Mouse (Mus musculus) erythroblast, embryonic 14.5 days (primary cell): ENCODE data around the gene Krt34. TPM values are rescaled to one million over a fixed set of nuclear protein-coding genes. Genes with fewer than 3 reads are reported as not detected.

Source experiments
- H3K27me3 ChIP-seq: 2 replicates; pipeline ENCODE4 v1.6.1; 2012; ENCODE audit warnings: inconsistent platforms; ENCODE audit not compliant: control insufficient read depth
- H3K36me3 ChIP-seq: 2 replicates; pipeline ENCODE4 v1.6.1; 2012; ENCODE audit warnings: mild to moderate bottlenecking, inconsistent platforms; ENCODE audit not compliant: control insufficient read depth
- H3K4me1 ChIP-seq: 2 replicates; pipeline ENCODE4 v1.6.1; 2012; ENCODE audit warnings: inconsistent platforms; ENCODE audit not compliant: control insufficient read depth
- H3K4me3 ChIP-seq: replicated peaks from 2 replicates; pipeline ENCODE3; 2012; ENCODE audit warnings: moderate library complexity, mild to moderate bottlenecking, inconsistent platforms
- H3K9me3 ChIP-seq: 2 replicates; pipeline ENCODE4 v1.6.1; 2012; ENCODE audit warnings: low read length, inconsistent platforms, mixed read lengths; ENCODE audit not compliant: control insufficient read depth
- GATA1 ChIP-seq: IDR thresholded peaks from 2 replicates; pipeline ENCODE4 v1.6.1; 2012; ENCODE audit warnings: low read length, inconsistent platforms, mixed read lengths
- TAL1 ChIP-seq: IDR thresholded peaks from 3 replicates; pipeline ENCODE4 v1.6.1; 2012; ENCODE audit warnings: low read length, inconsistent platforms, mixed read lengths
- polyA plus RNA-seq: library from polyadenylated mRNA; stranded (reverse); fragments of >175 nt; gene quantifications from 2 replicates; pipeline ENCODE4 v1.2.3, GENCODE M21; 2012

The Krt34 gene
- polyA plus RNA-seq, 1 experiment = not detected

DNA sequence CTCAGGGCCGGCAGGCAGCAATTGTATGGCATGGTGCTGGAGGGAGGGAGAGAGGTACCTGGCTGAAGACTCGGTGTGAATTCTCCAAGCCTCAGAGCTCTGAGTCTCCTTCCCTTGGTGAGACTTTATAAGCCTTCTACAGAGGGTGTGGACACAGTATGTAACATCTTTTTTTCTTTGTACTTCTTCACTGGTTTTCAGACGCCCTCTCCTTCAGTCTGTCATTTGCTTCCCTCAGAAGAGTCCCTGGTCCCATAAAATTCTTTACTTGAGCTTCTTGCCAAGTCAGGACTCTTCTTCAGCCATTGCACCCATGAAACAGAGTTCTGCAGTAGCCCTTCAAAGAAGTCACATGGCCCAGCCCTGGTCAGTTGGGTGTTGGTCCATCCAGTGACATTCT, 9.1 kb upstream of the Krt34 start, which contains the start of gene Krt31:
Gene Krt31, minus strand, starts transcription at position 101 of the 400 bp plus-strand sequence.
- H3K27me3 ChIP-seq = no peaks in the 10 kb centered on the region
- no peaks in the 10 kb centered on the region for H3K36me3 ChIP-seq
- no peak for TF ChIP-seq TAL1
- no peak for TF ChIP-seq GATA1
- H3K9me3 ChIP-seq = peaks cover 10% of the 10 kb centered on the region
- no peaks in the 10 kb centered on the region for H3K4me1 ChIP-seq
- H3K4me3 ChIP-seq = no peak within 1 kb of the TSS

GRCm38 (mm10) chr11:100047193-100047592, 5.8 kb upstream of the Krt34 start:
- H3K9me3 ChIP-seq = peaks cover 5% of the 10 kb centered on the region
- H3K27me3 ChIP-seq = no peaks in the 10 kb centered on the region
- no peaks in the 10 kb centered on the region for H3K4me1 ChIP-seq
- no peak overlapping the region for H3K4me3 ChIP-seq
- TF ChIP-seq GATA1 = no peak
- no peak for TF ChIP-seq TAL1
- no peaks in the 10 kb centered on the region for H3K36me3 ChIP-seq

- TF ChIP-seq TAL1 (no peak), GATA1 (no peak)
- Histone ChIP-seq H3K27me3 (no peaks in the 10 kb centered on the region), H3K36me3 (no peaks in the 10 kb centered on the region), H3K4me3 (no peak overlapping the region), H3K4me1 (no peaks in the 10 kb centered on the region), H3K9me3 (peaks cover 5% of the 10 kb centered on the region)
Measured at GRCm38 (mm10) chr11:100046303-100046866, 5.0 kb upstream of the Krt34 start.

DNA sequence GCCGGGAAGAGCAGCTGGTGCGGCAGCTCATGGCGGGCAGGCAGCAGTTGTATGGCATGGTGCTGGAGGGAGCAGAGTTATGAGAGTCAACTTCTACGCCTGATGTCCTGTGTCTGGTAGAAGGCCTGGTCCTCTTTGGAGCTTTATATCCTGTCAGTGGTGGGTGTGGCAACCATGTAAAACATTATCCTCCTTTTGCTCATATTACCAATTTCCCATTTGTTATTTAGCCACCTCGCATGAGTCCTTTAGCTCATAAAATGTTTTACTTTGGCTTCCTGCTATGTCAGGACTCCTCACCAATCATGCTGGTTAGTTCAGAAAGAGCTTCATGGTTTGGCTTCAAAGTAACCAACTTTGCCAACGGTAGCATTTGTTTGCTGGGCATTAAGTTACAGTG, 11.6 kb downstream of the Krt34 start, which contains the start of gene Krt33b:
Gene Krt33b, minus strand, starts transcription at position 101 of the 400 bp plus-strand sequence.
- H3K36me3 ChIP-seq = no peaks in the 10 kb centered on the region
- no peaks in the 10 kb centered on the region for H3K9me3 ChIP-seq
- H3K4me1 ChIP-seq = no peaks in the 10 kb centered on the region
- TF ChIP-seq GATA1 (no peak), TAL1 (no peak)
- H3K27me3 ChIP-seq = no peaks in the 10 kb centered on the region
- H3K4me3 ChIP-seq = no peak within 1 kb of the TSS

- H3K27me3 ChIP-seq = no peaks in the 10 kb centered on the region
- TF ChIP-seq TAL1 (no peak), GATA1 (no peak)
- H3K4me1 ChIP-seq = no peaks in the 10 kb centered on the region
- no peaks in the 10 kb centered on the region for H3K36me3 ChIP-seq
- no peaks in the 10 kb centered on the region; the same call in 1 of the 2 replicates for H3K9me3 ChIP-seq
- no peak overlapping the region for H3K4me3 ChIP-seq
Measured at GRCm38 (mm10) chr11:100021438-100021837, 19.9 kb downstream of the Krt34 start.

GRCm38 (mm10) chr11:100019466-100019865, 21.9 kb downstream of the Krt34 start:
- H3K4me1 ChIP-seq = no peaks in the 10 kb centered on the region
- no peaks in the 10 kb centered on the region; the same call in 1 of the 2 replicates for H3K9me3 ChIP-seq
- no peaks in the 10 kb centered on the region for H3K36me3 ChIP-seq
- no peaks in the 10 kb centered on the region for H3K27me3 ChIP-seq
- TF ChIP-seq TAL1 (no peak), GATA1 (no peak)
- no peak overlapping the region for H3K4me3 ChIP-seq

- Histone ChIP-seq H3K4me3 (no peak within 1 kb of the TSS), H3K36me3 (no peaks in the 10 kb centered on the region), H3K4me1 (no peaks in the 10 kb centered on the region), H3K27me3 (no peaks in the 10 kb centered on the region), H3K9me3 (peaks cover 2% of the 10 kb centered on the region; the same call in 1 of the 2 replicates)
- TF ChIP-seq GATA1 = no peak
- TF ChIP-seq TAL1 = no peak
Measured at GRCm38 (mm10) chr11:100016112-100016511, 25.2 kb downstream of the Krt34 start, which contains the start of gene Krt33a. TSS of gene Krt33a (minus strand) at chr11:100016212.

DNA sequence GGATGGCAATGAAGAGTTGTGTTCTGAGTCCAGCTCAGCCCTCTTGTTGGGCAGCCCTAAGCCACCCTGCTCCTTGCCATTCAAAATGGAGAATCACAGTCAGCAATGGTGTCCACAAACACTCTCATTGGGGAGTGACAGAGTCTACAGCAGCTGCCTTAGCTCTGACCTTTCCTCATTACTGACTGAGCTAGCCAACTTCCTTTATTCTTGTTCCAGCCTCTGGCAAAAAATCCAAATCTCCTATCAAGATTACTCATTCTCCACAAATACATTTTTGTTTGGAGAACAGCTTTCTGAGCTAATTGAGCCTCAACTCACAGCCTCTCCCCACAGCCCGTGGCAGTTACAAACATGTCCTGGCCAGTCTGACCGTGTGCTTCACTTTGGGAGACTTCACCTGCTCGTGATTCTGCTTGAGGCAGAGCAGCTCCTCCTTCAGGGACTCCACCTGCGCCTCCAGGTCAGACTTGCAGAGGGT, 27.6 kb downstream of the Krt34 start:
- no peaks in the 10 kb centered on the region for H3K4me1 ChIP-seq
- no peak overlapping the region for H3K4me3 ChIP-seq
- H3K9me3 ChIP-seq = peaks cover 2% of the 10 kb centered on the region; the same call in 1 of the 2 replicates
- TF ChIP-seq GATA1 (no peak), TAL1 (no peak)
- no peaks in the 10 kb centered on the region for H3K27me3 ChIP-seq
- no peaks in the 10 kb centered on the region for H3K36me3 ChIP-seq

- Histone ChIP-seq H3K4me1 (no peaks in the 10 kb centered on the region), H3K27me3 (no peaks in the 10 kb centered on the region), H3K9me3 (peaks cover 2% of the 10 kb centered on the region; the same call in 1 of the 2 replicates), H3K36me3 (no peaks in the 10 kb centered on the region), H3K4me3 (no peak overlapping the region)
- TF ChIP-seq TAL1 = no peak
- TF ChIP-seq GATA1 = no peak
Measured at GRCm38 (mm10) chr11:100010682-100011081, 30.7 kb downstream of the Krt34 start.
